33 mouse cellular contexts compared by ENCODE assay signal in the genomic region with DNA sequence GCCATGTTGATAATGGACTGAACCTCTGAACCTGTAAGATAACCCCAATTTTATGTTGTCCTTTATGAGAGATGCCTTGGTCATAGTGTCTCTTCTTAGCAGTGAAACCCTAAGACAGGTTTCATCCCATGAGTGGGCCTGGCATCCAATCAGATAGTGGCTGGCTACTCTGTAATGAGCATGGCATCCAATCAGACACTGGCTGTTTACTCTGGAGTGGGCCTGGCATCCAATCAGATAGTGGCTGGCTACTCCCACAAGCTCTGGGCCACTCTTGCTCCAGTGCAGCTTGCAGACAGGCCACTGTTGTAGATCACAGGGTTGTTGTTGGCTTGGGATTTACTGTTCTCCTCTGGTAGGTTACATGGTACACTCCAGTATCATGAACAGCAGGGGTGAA. TPM values are rescaled to one million over a fixed set of nuclear protein-coding genes. Genes with fewer than 3 reads are reported as not detected.
"Had no signal": no experiment of that assay in that cellular context is flagged by ENCODE, and none has a peak within 500 bp of the region (broad histone marks: within the 10 kb centered on the region; RNA-seq: fewer than 3 reads in every experiment).

No protein-coding gene starts in this region.

- H3K9ac ChIP-seq: limb, embryonic 12.5 days; limb, embryonic 15.5 days; liver, embryonic 14.5 days; lung, embryonic 15.5 days; midbrain, embryonic 13.5 days; neural tube, embryonic 13.5 days; stomach, embryonic 15.5 days had no signal

- H3K27ac ChIP-seq: layer of hippocampus, adult 2 months; limb, embryonic 12.5 days; limb, embryonic 15.5 days; liver, embryonic 14.5 days; lung, embryonic 15.5 days; midbrain, embryonic 10.5 days; midbrain, embryonic 13.5 days; neural tube, embryonic 13.5 days; stomach, embryonic 15.5 days had no signal

- H3K4me1 ChIP-seq: limb, embryonic 12.5 days; limb, embryonic 15.5 days; midbrain, embryonic 10.5 days; midbrain, embryonic 13.5 days had no signal

- H3K4me3 ChIP-seq: layer of hippocampus, adult 2 months; limb, embryonic 12.5 days; limb, embryonic 15.5 days; lung, embryonic 15.5 days; midbrain, embryonic 10.5 days; midbrain, embryonic 13.5 days; myocyte; neural tube, embryonic 13.5 days; stomach, embryonic 15.5 days had no signal

- H3K36me3 ChIP-seq: limb, embryonic 12.5 days; limb, embryonic 15.5 days; lung, embryonic 15.5 days; midbrain, embryonic 10.5 days; midbrain, embryonic 13.5 days; neural tube, embryonic 13.5 days; stomach, embryonic 15.5 days had no signal

- H3K9me3 ChIP-seq: limb, embryonic 12.5 days; limb, embryonic 15.5 days; lung, embryonic 15.5 days; midbrain, embryonic 10.5 days; midbrain, embryonic 13.5 days; neural tube, embryonic 13.5 days; stomach, embryonic 15.5 days had no signal

- H3K4me2 ChIP-seq: limb, embryonic 12.5 days; limb, embryonic 15.5 days; lung, embryonic 15.5 days; midbrain, embryonic 13.5 days; neural tube, embryonic 13.5 days; stomach, embryonic 15.5 days had no signal

- H3K27me3 ChIP-seq: limb, embryonic 15.5 days; lung, embryonic 15.5 days; stomach, embryonic 15.5 days had no signal

- ATAC-seq: inflammation-experienced regulatory T-cells, adult 6 months; intestine, embryonic 16.5 days; midbrain, embryonic 13.5 days; midbrain, embryonic 16.5 days had no signal

- DNase-seq: kidney, adult 18-20 months; kidney, adult 9 months; kidney, postnatal 14 days; layer of hippocampus, adult 9-11 months; layer of hippocampus, postnatal 36 days; left cerebral cortex, postnatal 4 days; lung, adult 18-20 months; lung, postnatal 10 days; lung, postnatal 4 days; retina, postnatal 1 day; right cerebral cortex, postnatal 25 days; spleen, adult 18-20 months; thymus, postnatal 25 days had no signal

RNA-seq across cellular contexts. Expression of gene Ackr2, which starts 24.6 kb away (rescaled TPM):
- total RNA-seq: megakaryocyte, adult 5-6 weeks had no signal
- polyA plus RNA-seq: inflammation-experienced regulatory T-cells, adult 6 months; limb, embryonic 12.5 days had no signal

RNA-seq across cellular contexts. Expression of gene Ccdc13, which starts 34.3 kb away (rescaled TPM):
- total RNA-seq: megakaryocyte, adult 5-6 weeks; monocyte, adult 5-6 weeks; neutrophil, adult 5-6 weeks had no signal
- polyA plus RNA-seq: inflammation-experienced regulatory T-cells, adult 6 months; liver, embryonic 14.5 days had no signal

RNA-seq across cellular contexts. Expression of gene Cyp8b1, which starts 42.5 kb away (rescaled TPM):
- total RNA-seq: layer of hippocampus, adult 2 months; layer of hippocampus, postnatal 36 days; left cerebral cortex, adult 8-10 months; left cerebral cortex, postnatal 14 days; left cerebral cortex, postnatal 4 days; monocyte, adult 5-6 weeks; neutrophil, adult 5-6 weeks had no signal
- polyA plus RNA-seq: inflammation-experienced regulatory T-cells, adult 6 months; intestine, embryonic 16.5 days; kidney, embryonic 16.5 days; limb, embryonic 12.5 days; limb, embryonic 15.5 days; lung, embryonic 15.5 days; midbrain, embryonic 10.5 days; midbrain, embryonic 13.5 days; midbrain, embryonic 16.5 days; myocyte; neural tube, embryonic 13.5 days; testis, adult 2 months had no signal
